Mouse (Mus musculus) thymus, adult 2 months (tissue): ENCODE measurements around the gene Ticrr. TPM values are rescaled to one million over a fixed set of nuclear protein-coding genes. Genes with fewer than 3 reads are reported as not detected.

ENCODE experiments used
- DNase-seq: peaks from one replicate; pipeline ENCODE4 v3.0.0; 2021
- H3K27ac ChIP-seq: fragments of 200-500 bp; 2 replicates; pipeline ENCODE4 v1.5.1; 2012; ENCODE audit warnings: low read length, control low read depth; ENCODE audit not compliant: control insufficient read depth, insufficient read depth
- H3K27me3 ChIP-seq: fragments of 200-500 bp; 2 replicates; pipeline ENCODE4 v1.6.1; 2012; ENCODE audit warnings: mild to moderate bottlenecking, low read length, moderate library complexity, mixed read lengths; ENCODE audit not compliant: control insufficient read depth, insufficient read depth
- H3K36me3 ChIP-seq: fragments of 200-500 bp; 2 replicates; pipeline ENCODE4 v1.6.1; 2012; ENCODE audit warnings: mild to moderate bottlenecking, low read length, moderate library complexity; ENCODE audit not compliant: control insufficient read depth, insufficient read depth
- H3K4me1 ChIP-seq: fragments of 200-500 bp; replicated peaks from 2 replicates; pipeline ENCODE4 v1.6.1; 2012; ENCODE audit warnings: low read length; ENCODE audit not compliant: control insufficient read depth, insufficient read depth
- H3K4me3 ChIP-seq: fragments of 200-500 bp; 2 replicates; pipeline ENCODE4 v1.5.1; 2012; ENCODE audit warnings: mild to moderate bottlenecking, low read length, control low read depth, moderate library complexity; ENCODE audit not compliant: control insufficient read depth, insufficient read depth
- CTCF ChIP-seq: fragments of 200-500 bp; IDR thresholded peaks from 2 replicates; pipeline ENCODE4 v1.5.1; 2012; ENCODE audit warnings: mild to moderate bottlenecking, control low read depth, low read length, moderate library complexity, borderline replicate concordance; ENCODE audit not compliant: control insufficient read depth, poor library complexity, insufficient read depth; ENCODE audit errors: extremely low read depth
- POLR2A ChIP-seq: fragments of 200-500 bp; IDR thresholded peaks from 2 replicates; pipeline ENCODE4 v1.6.1; 2012; ENCODE audit warnings: mild to moderate bottlenecking, low read length, control low read depth, moderate library complexity; ENCODE audit not compliant: control insufficient read depth, poor library complexity, insufficient read depth; ENCODE audit errors: extremely low read depth
- WGBS: fragments of 180-500 bp; shearing (Covaris S2); methylation state at CpG from one replicate; pipeline ENCODE4 v1.1.7; 2018; 5-methylcytosine and 5-hydroxymethylcytosine counted together
- polyA plus RNA-seq: library from polyadenylated mRNA; depleted of rRNA; stranded (reverse); fragments of >200 nt; gene quantifications from 2 replicates; pipeline ENCODE4 v1.2.3, GENCODE M21; 2012

The Ticrr gene
- polyA plus RNA-seq, 1 experiment, result 7.7 TPM

DNA sequence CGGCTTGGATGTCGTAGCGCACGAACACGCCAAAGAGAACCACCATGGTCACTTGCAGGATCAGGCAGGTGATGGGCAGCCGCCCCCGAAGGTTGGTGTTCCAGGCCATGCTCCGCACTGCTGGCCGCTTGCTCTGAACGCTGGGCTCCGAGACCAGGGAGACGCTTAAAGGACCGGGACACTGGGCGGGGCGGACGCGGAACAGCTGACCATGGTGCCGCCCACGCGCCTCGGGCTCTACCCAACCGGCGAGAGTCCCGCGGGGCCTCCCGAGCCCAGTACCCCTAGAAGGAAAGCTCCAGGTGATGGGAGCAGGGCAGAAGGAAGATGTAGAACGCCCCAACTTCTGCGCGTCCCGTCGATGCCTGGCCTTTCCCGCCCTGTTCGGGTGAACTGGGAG lies 42.6 kb upstream of the Ticrr start, which contains the start of gene Rhcg:
TSS of gene Rhcg (minus strand) at position 240 of the 400 bp plus-strand sequence.
- H3K27ac ChIP-seq, result no peak within 1 kb of the TSS
- WGBS, result 21% methylated on average over 33 of the region's 33 CpGs
- H3K27me3 ChIP-seq, result peaks cover 6% of the 10 kb centered on the region
- TF ChIP-seq POLR2A (no peak), CTCF (no peak)
- H3K4me3 ChIP-seq, result no peak within 1 kb of the TSS
- no peaks in the 10 kb centered on the region for H3K36me3 ChIP-seq
- no peaks in the 10 kb centered on the region for H3K4me1 ChIP-seq
- no peak for DNase-seq

DNA sequence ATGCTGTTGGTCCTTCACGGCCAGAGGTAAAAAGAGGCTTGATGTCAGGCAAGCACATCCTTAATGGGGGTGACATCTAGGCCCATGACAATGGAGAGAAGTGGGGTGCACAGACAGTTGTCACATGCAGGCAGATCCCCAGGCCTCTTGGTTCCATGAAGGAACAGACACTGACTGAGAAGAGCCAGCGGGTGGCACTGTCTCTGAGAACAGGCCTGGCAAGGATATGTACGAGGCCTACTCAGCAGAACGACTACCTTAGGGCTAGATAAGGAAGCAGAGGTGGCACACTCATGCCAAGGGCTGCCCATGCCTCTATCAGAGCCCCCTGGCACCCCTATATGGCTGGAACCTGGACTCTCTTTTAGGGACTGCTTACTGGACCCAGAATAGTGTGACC lies 40.5 kb upstream of the Ticrr start:
- H3K36me3 ChIP-seq, result no peaks in the 10 kb centered on the region
- 67% methylated on average over 4 of the region's 4 CpGs for WGBS
- H3K4me3 ChIP-seq, result no peak overlapping the region
- peaks cover 6% of the 10 kb centered on the region for H3K27me3 ChIP-seq
- TF ChIP-seq CTCF, result no peak
- TF ChIP-seq POLR2A, result no peak
- H3K4me1 ChIP-seq, result no peaks in the 10 kb centered on the region
- no peak for DNase-seq
- no peak overlapping the region for H3K27ac ChIP-seq

DNA sequence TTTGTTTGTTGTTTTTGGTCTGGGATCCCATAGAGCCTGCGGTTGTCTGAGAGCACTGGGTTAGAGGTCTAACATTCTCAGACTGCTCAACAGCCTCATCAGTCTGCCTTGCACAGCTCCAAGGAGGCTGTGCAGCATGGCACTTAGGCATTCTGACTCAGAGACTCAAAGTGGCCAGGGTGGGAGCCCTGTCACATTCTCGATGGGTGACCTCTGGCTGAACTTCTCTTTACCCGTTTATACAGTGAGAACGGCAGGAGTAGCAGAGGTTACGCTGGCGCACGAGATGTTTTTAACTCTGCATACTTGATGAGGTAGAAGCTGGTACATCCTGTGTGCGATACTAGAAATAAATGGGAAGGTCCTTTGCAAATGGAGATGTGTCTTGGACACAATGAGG lies 36.9 kb upstream of the Ticrr start:
- WGBS, result 38% methylated on average over 8 of the region's 8 CpGs
- Histone ChIP-seq H3K36me3 (no peaks in the 10 kb centered on the region), H3K27me3 (no peaks in the 10 kb centered on the region), H3K27ac (no peak overlapping the region), H3K4me3 (no peak overlapping the region), H3K4me1 (no peaks in the 10 kb centered on the region)
- no peak for TF ChIP-seq CTCF
- DNase-seq, result no peak

DNA sequence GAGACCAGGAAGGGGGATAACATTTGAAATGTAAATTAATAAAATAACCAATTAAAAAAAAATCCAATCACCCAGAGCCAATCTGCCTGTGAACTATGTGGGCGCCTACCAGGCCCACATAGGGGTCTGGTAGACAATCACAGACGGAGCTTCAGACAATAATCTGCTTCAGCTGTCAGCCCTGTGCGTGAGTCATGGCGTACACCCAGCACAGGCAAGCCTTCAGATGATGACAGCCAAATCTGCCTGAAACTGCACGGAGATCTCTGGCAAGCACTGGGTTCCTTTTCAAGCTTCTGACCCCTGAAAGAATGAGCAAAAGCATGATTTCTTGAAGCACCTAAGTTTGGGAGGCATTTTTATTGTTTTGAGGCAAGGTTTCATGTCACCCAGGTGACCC lies 33.8 kb upstream of the Ticrr start:
- no peak overlapping the region for H3K4me3 ChIP-seq
- no peaks in the 10 kb centered on the region for H3K27me3 ChIP-seq
- no peak for DNase-seq
- H3K27ac ChIP-seq, result no peak overlapping the region
- H3K4me1 ChIP-seq, result no peaks in the 10 kb centered on the region
- no peaks in the 10 kb centered on the region for H3K36me3 ChIP-seq
- 90% methylated on average over 5 of the region's 5 CpGs for WGBS
- TF ChIP-seq CTCF (no peak), POLR2A (no peak)

DNA sequence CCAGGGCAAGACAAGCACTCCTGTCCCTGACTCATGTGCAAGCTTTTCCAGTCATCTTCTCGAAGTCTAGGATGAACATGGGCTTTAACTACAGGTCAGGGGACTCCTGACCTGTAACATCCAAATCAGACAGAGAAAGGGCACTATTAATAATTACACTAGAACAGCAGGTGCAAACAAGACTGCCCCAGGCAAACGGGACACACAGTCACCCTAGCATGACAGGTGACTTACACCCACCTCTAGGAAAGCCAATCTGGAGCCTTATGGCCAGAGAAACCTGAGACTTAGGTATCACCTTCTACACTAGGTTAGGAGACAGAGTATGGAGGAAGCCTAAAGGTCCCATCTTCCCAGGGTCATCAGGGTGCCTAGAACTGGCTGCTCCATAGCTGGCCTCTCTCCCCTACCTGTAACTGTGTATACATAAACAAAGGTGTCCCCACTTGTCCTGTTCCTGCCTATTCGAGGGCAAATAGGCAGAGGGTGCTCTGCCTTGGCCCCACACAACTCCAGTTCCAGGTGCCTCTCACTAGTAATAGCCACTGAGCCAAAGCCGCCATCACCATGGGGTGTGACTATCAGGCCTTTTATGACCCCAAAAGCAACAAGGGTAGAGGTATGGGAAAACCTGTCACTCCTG lies 31.6 kb upstream of the Ticrr start:
- no peak overlapping the region for H3K27ac ChIP-seq
- no peaks in the 10 kb centered on the region for H3K4me1 ChIP-seq
- no peak for TF ChIP-seq CTCF
- WGBS, result 74% methylated on average over 4 of the region's 4 CpGs
- no peak overlapping the region for H3K4me3 ChIP-seq
- H3K36me3 ChIP-seq, result no peaks in the 10 kb centered on the region
- no peaks in the 10 kb centered on the region for H3K27me3 ChIP-seq
- no peak for DNase-seq

DNA sequence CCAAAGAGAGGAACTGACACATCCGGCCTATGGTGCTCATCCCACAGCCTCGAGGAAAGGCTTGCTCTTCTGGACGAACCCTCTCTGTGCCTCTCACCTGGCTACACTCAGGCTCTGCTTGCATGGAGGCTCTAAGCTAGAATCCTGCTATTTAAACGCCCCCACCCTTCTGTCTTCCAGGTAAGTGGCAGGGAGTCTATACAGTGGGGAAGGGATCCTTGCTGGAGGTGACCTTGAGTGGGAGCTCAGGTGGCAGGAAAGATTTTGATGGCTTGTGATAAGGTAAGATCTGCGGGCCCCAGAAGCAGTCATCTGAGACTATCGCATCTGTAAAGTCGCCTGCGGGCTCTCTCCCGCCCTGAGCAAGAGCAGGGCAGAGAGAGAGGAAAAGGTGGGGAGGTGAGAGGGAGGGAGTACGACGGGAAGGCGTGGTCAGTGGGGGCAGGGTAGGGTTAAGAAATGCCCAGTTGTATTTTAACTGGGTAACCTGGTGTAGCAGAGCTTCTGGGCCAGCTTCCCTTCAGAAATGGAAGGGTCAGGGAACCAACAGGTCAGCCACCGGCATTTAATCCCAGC lies 28.1 kb upstream of the Ticrr start:
- H3K36me3 ChIP-seq, result no peaks in the 10 kb centered on the region
- H3K4me3 ChIP-seq, result no peak overlapping the region
- no peaks in the 10 kb centered on the region; the same call in 1 of the 2 replicates for H3K27me3 ChIP-seq
- H3K4me1 ChIP-seq, result no peaks in the 10 kb centered on the region
- H3K27ac ChIP-seq, result no peak overlapping the region
- 38% methylated on average over 13 of the region's 13 CpGs for WGBS
- TF ChIP-seq POLR2A (no peak), CTCF (no peak)
- DNase-seq, result no peak

DNA sequence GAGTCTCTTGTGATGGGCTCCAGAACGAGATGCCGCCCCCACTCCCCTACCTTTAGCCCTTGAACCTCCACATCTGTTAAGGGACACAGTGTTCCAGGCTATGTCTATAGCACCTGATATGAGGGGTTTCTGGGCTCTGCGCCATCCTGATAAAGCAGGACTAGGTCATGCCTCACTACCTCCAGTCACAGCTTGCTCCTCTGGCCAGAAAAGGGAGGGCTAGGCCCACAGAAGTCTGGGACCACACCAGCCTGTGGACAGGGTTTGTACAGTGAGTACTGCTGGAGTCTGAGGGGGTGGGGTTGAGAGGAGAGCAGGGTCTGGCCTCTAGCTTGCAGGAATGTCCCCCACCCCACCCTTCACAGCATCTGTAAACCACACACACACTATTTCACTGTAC lies 12.8 kb upstream of the Ticrr start:
- Histone ChIP-seq H3K36me3 (no peaks in the 10 kb centered on the region), H3K27ac (no peak overlapping the region), H3K27me3 (no peaks in the 10 kb centered on the region), H3K4me3 (no peak overlapping the region), H3K4me1 (no peaks in the 10 kb centered on the region)
- WGBS, result 97% methylated on average over 3 of the region's 3 CpGs
- TF ChIP-seq POLR2A, result no peak
- no peak for TF ChIP-seq CTCF
- no peak for DNase-seq
